Mouse (Mus musculus) limb, embryonic 14.5 days (tissue): Measurements from ENCODE around the gene Chst11. TPM values are rescaled to one million over a fixed set of nuclear protein-coding genes. Genes with fewer than 3 reads are reported as not detected.

Source experiments
- ATAC-seq: fragments of 200-750 bp; cut with Nextera tagmentation; 2 replicates; pipeline ENCODE4 v1.8.0; 2017; ENCODE audit warnings: low read depth, moderate number of reproducible peaks, moderate TSS enrichment; ENCODE audit not compliant: low FRiP score
- DNase-seq: peaks from one replicate; pipeline ENCODE4 v3.0.0-alpha.2; 2015; ENCODE audit warnings: low spot score
- H3K27ac ChIP-seq: fragments of 300-500 bp; sonication (generic); replicated peaks from 2 replicates; pipeline ENCODE4 v1.5.1; 2014; ENCODE audit warnings: low read depth, mild to moderate bottlenecking, low read length, moderate library complexity, mixed read lengths
- H3K27me3 ChIP-seq: fragments of 300-500 bp; sonication (generic); 2 replicates; pipeline ENCODE4 v1.6.1; 2014; ENCODE audit warnings: low read length, mixed read lengths; ENCODE audit not compliant: control insufficient read depth, insufficient read depth
- H3K36me3 ChIP-seq: fragments of 300-500 bp; sonication (generic); 2 replicates; pipeline ENCODE4 v1.6.1; 2014; ENCODE audit warnings: mild to moderate bottlenecking, low read length, moderate library complexity, mixed read lengths; ENCODE audit not compliant: control insufficient read depth, insufficient read depth
- H3K4me1 ChIP-seq: fragments of 300-500 bp; sonication (generic); 2 replicates; pipeline ENCODE4 v1.6.1; 2014; ENCODE audit warnings: antibody characterized with exemption, low read length, mixed read lengths; ENCODE audit not compliant: control insufficient read depth, insufficient read depth
- H3K4me2 ChIP-seq: fragments of 300-500 bp; sonication (generic); replicated peaks from 2 replicates; pipeline ENCODE4 v1.6.1; 2014; ENCODE audit warnings: low read depth, mild to moderate bottlenecking, low read length, moderate library complexity; ENCODE audit not compliant: severe bottlenecking
- H3K4me3 ChIP-seq: fragments of 300-500 bp; sonication (generic); replicated peaks from 2 replicates; pipeline ENCODE4 v1.5.1; 2014; ENCODE audit warnings: low read length
- H3K9ac ChIP-seq: fragments of 300-500 bp; sonication (generic); 2 replicates; pipeline ENCODE4 v1.6.1; 2014; ENCODE audit warnings: mild to moderate bottlenecking, low read depth, low read length, moderate library complexity; ENCODE audit not compliant: severe bottlenecking
- H3K9me3 ChIP-seq: fragments of 300-500 bp; sonication (generic); 2 replicates; pipeline ENCODE4 v1.6.1; 2016; ENCODE audit warnings: low read length; ENCODE audit not compliant: control insufficient read depth
- POLR2A ChIP-seq: fragments of 200-500 bp; IDR thresholded peaks from 2 replicates; pipeline ENCODE4 v1.8.0; 2012; ENCODE audit warnings: inconsistent platforms, mild to moderate bottlenecking, moderate library complexity, borderline replicate concordance; ENCODE audit not compliant: insufficient read depth, insufficient read length; ENCODE audit errors: extremely low read depth
- WGBS: fragments of 180-500 bp; shearing (Covaris S2); extraction: QIAGEN DNeasy Blood & Tissue Kit; methylation state at CpG from one replicate; pipeline ENCODE4 v1.1.7; 2014; 5-methylcytosine and 5-hydroxymethylcytosine counted together
- polyA plus RNA-seq, 2 experiments: library from polyadenylated mRNA; depleted of rRNA in 1 of 2; stranded (reverse) in 1 of 2; unstranded in 1 of 2; fragments of >200 nt; fragmentation: Nextera tagmentation in 1 of 2; extraction: Ambion mirVana in 1 of 2; gene quantifications; 2 replicates each; pipeline versions ENCODE4 v1.2.1 to v1.2.3; 2012 to 2014

Chst11 gene
- polyA plus RNA-seq, 2 experiments, result 5.2 to 27.6 TPM

GRCm38 (mm10) chr10:83209388-83209787 is 224.1 kb downstream of the Chst11 start:
- 54% methylated on average over 12 of the region's 12 CpGs for WGBS
- Histone ChIP-seq H3K27ac (no peak overlapping the region), H3K4me2 (no peak overlapping the region), H3K9me3 (no peaks in the 10 kb centered on the region), H3K4me1 (peaks cover 5% of the 10 kb centered on the region; the same call in 1 of the 2 replicates), H3K36me3 (no peaks in the 10 kb centered on the region), H3K9ac (no peak overlapping the region), H3K27me3 (no peaks in the 10 kb centered on the region), H3K4me3 (no peak overlapping the region)
- ATAC-seq, result no peak
- TF ChIP-seq POLR2A, result no peak
- DNase-seq, result no peak

- Histone ChIP-seq H3K9me3 (no peaks in the 10 kb centered on the region), H3K9ac (no peak overlapping the region), H3K27ac (no peak overlapping the region), H3K4me3 (no peak overlapping the region), H3K36me3 (no peaks in the 10 kb centered on the region), H3K27me3 (no peaks in the 10 kb centered on the region), H3K4me2 (no peak overlapping the region), H3K4me1 (peaks cover 5% of the 10 kb centered on the region; the same call in 1 of the 2 replicates)
- TF ChIP-seq POLR2A, result no peak
- 50% methylated on average over 16 of the region's 16 CpGs for WGBS
- ATAC-seq (no peak), DNase-seq (no peak)
These were observed 224.8 kb downstream of the Chst11 start for GRCm38 (mm10) chr10:83210122-83210521.

DNA sequence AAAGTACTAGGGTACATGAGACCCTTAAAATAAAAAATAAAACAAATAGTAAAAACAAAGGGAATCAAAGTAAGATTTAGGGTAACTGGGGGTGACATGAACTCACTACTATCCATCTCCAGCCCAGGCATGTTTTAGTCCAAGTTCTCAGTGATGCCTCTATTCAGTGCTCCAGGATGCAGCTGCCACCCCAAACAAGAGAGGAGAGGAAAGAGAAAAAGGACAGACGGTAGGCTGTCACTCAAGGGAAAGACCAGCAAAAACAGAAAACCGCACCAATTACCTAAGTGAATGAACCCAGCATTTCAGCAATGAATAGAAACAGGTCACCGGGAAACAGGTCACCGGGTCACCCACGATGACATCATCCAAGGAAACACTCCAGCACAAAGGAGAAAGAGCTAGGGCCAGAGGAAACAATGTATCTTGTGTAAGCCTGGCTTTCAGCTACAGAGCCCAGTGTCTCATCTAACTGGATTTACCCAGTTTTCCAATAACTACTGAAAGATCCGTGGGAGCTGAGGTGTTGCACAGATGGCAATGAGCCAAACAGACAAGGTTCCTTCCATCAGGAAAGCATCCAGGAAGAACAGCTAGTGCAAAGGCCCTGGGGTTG is 225.8 kb downstream of the Chst11 start:
- Histone ChIP-seq H3K4me2 (no peak overlapping the region), H3K27ac (no peak overlapping the region), H3K9me3 (no peaks in the 10 kb centered on the region), H3K36me3 (no peaks in the 10 kb centered on the region), H3K4me1 (peaks cover 5% of the 10 kb centered on the region; the same call in 1 of the 2 replicates), H3K9ac (no peak overlapping the region), H3K4me3 (no peak overlapping the region), H3K27me3 (no peaks in the 10 kb centered on the region)
- no peak for TF ChIP-seq POLR2A
- 69% methylated on average over 6 of the region's 6 CpGs for WGBS
- DNase-seq, result no peak
- ATAC-seq, result no peak

DNA sequence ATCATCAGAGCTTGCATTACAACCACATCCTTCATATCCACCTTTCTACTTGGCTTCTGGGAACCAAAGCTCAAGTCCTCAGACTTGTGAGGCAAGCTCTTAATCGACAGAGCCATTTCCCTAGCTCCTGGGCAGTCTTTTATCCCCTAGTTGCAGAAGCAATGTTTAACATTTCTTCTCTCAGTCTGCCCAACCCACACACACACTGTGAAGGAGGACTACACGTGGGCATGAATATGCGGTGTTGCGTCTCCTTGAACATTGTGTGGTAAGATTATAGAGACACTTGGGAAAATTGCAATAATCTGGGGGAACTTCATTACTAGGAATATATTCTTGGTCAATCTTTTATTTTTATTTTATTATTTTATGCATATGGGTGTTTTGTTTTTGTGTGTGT is 227.3 kb downstream of the Chst11 start:
- Histone ChIP-seq H3K9ac (no peak overlapping the region), H3K36me3 (no peaks in the 10 kb centered on the region), H3K4me2 (no peak overlapping the region), H3K9me3 (no peaks in the 10 kb centered on the region), H3K27ac (no peak overlapping the region), H3K4me3 (no peak overlapping the region), H3K4me1 (peaks cover 8% of the 10 kb centered on the region), H3K27me3 (no peaks in the 10 kb centered on the region)
- ATAC-seq (no peak), DNase-seq (no peak)
- 90% methylated on average over 4 of the region's 4 CpGs for WGBS
- no peak for TF ChIP-seq POLR2A

DNA sequence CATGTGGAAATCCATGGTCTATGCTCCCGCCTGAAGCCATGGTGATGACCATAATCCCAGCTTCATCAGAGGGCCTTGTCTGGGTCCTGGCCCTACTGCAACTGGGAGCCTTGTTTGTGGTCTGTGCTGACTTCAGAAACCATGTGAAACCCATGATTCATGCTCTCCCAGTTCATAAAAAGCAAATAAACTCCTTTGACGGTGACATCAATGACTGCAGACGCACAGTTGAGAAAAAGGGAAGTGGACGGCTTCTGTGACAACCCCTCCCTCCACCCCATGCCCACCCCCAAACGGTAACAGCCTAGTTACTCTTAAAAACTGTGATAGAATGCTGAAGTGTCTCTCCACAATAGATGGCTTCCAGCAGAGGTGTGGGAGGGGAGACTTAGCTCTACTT is 230.3 kb downstream of the Chst11 start:
- H3K27me3 ChIP-seq, result no peaks in the 10 kb centered on the region
- H3K9me3 ChIP-seq, result no peaks in the 10 kb centered on the region
- no peak for TF ChIP-seq POLR2A
- no peak overlapping the region for H3K4me3 ChIP-seq
- H3K4me1 ChIP-seq, result peaks cover 9% of the 10 kb centered on the region; the same call in 1 of the 2 replicates
- no peak overlapping the region for H3K27ac ChIP-seq
- no peaks in the 10 kb centered on the region for H3K36me3 ChIP-seq
- H3K4me2 ChIP-seq, result no peak overlapping the region
- no peak overlapping the region for H3K9ac ChIP-seq
- DNase-seq (no peak), ATAC-seq (no peak)
- WGBS, result 62% methylated on average over 5 of the region's 5 CpGs
